Mouse (Mus musculus) splenic B cell, adult 2 months (primary cell): ENCODE results near the gene Tnfsf9.

Source experiments
- DNase-seq: peaks from one replicate; pipeline ENCODE4 v3.0.0-alpha.2; 2011; ENCODE audit warnings: low read depth, low spot score
- H3K27me3 ChIP-seq: 2 replicates; pipeline ENCODE4 v1.6.1; 2012; ENCODE audit warnings: mild to moderate bottlenecking, low read length, moderate library complexity, mixed read lengths; ENCODE audit not compliant: control insufficient read depth, poor library complexity, insufficient read depth, severe bottlenecking
- H3K36me3 ChIP-seq: 2 replicates; pipeline ENCODE4 v1.6.1; 2012; ENCODE audit warnings: mild to moderate bottlenecking, low read length, moderate library complexity, mixed read lengths; ENCODE audit not compliant: control insufficient read depth, poor library complexity, insufficient read depth, severe bottlenecking

Tnfsf9 gene

GRCm38 (mm10) chr17:57081234-57081842, 23.8 kb upstream of the Tnfsf9 start:
- H3K27me3 ChIP-seq = no peaks in the 10 kb centered on the region
- H3K36me3 ChIP-seq = no peaks in the 10 kb centered on the region
- DNase-seq = no peak

GRCm38 (mm10) chr17:57082481-57082880, 22.6 kb upstream of the Tnfsf9 start:
- Histone ChIP-seq H3K36me3 (no peaks in the 10 kb centered on the region), H3K27me3 (no peaks in the 10 kb centered on the region)
- DNase-seq = no peak

- H3K36me3 ChIP-seq = no peaks in the 10 kb centered on the region
- no peaks in the 10 kb centered on the region; the same call in 1 of the 2 replicates for H3K27me3 ChIP-seq
- DNase-seq = no peak
Measured at GRCm38 (mm10) chr17:57085970-57086757, 19.0 kb upstream of the Tnfsf9 start.

DNA sequence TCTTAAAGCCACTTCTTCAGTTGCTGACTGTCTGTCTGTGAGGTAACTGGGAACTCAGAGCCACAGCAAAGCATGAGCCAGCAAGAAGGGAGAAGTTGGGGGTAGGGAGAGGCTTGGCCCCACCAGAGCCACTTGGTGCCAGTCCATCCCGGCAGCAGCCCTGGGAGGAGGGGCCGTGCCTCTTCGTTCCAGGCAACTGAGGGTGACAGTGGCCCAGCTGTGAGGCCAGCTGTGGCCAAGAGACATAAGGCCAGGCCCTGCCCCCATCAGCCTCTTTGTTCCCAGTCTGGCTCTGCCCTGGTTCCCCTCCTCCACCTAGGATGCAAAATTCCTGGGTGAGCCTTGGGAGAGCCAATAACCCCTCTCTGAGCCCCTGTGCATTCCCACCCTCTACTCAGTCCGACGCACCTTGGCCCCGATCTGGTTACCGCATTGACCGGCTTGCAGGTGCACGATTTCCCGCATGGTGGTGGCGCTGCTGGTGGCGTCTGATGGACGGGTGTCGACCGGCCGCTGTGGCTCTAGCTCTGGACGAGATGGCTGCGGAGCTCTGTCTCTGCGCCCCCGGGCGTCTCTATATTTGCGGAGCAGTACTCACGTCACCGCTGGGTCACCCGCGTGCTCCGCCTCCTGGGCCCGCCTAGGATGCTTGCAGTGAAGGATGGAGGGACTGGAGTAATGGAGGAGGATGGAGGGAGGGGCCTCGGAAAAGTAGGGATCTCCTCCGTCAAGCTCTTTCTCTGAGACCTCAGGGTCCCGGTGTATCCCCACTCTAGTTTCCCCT, 17.9 kb upstream of the Tnfsf9 start, which contains the start of gene Tubb4a:
Gene Tubb4a (minus strand): TSS at position 734 of the 784 bp plus-strand sequence.
- H3K27me3 ChIP-seq = no peaks in the 10 kb centered on the region; the same call in 1 of the 2 replicates
- DNase-seq = no peak
- no peaks in the 10 kb centered on the region; the same call in 1 of the 2 replicates for H3K36me3 ChIP-seq

- Histone ChIP-seq H3K36me3 (no peaks in the 10 kb centered on the region; the same call in 1 of the 2 replicates), H3K27me3 (no peaks in the 10 kb centered on the region)
- no peak for DNase-seq
Measured at GRCm38 (mm10) chr17:57094222-57094621, 10.9 kb upstream of the Tnfsf9 start.

- DNase-seq = peak; percentile 50
- H3K36me3 ChIP-seq = no peaks in the 10 kb centered on the region; the same call in 1 of the 2 replicates
- no peaks in the 10 kb centered on the region for H3K27me3 ChIP-seq
Measured at GRCm38 (mm10) chr17:57095855-57096622, 9.1 kb upstream of the Tnfsf9 start.

DNA sequence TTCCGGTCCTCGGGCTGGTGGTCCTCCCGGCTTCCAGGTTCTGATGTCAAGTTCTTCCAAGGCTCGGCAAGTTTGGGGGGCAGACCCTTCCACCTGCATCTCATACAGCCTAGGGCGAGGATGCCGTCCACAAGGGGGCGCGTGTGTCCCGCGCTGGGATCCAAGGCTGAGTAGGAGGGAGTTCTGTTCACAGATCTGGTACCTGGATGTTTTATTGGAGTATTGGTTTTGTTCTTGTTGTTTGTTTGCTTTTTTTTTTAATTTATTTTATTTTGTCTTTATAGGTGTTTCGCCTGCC, 8.6 kb upstream of the Tnfsf9 start:
- DNase-seq = peak; percentile 86
- Histone ChIP-seq H3K27me3 (no peaks in the 10 kb centered on the region), H3K36me3 (no peaks in the 10 kb centered on the region; the same call in 1 of the 2 replicates)

DNA sequence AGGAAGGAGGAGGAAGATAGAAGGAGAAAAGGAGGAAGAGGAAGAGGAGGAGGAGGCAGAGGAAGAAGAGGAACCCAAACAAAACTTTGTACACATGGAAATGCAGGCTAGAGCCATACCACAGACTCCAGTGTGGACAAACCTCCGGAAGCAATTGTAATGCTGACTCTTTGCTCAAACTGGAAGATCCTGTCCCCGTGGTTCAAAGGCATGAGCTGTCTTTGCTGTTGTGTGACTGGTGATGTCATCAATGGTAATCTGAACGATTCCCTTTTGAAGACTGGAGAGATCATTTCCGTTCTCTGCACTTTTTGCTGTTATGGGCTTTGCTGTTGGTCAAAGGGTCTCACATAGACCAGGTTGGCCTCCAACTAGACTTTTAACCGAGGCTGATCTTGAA, 6.8 kb upstream of the Tnfsf9 start:
- no peaks in the 10 kb centered on the region for H3K36me3 ChIP-seq
- H3K27me3 ChIP-seq = no peaks in the 10 kb centered on the region
- DNase-seq = no peak

DNA sequence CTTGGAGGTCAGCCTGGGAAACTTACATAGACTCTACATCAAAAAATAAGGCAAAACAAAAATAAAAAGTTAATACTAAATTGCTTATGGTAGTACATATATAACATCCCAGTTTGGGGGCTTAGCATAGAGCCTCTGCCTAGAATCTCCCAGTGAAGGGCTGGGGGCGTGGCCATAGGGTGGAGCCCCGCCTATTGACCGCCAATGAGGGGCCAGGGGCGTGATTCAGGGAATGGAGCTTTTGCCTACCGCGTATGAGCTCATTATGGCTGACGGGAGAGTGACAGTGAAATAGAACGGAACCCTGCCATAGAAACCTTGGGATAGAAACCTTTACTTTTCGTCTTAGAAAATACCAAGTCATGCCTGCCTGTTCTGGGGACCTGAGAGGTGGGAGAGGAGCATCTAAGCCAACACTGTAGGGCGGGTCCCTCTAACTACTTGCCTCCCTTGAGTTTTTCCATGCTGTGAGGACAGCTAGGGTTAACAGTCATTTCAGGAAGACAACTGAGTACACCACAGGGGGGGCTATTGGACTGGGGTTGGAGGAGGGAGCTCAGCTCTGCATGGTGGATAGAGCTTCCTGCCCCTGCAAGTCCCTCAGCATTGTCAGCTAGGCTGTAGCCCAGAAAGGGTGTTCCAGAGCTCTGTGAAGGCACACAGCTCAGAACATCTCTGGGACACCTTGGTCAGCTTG, 5.3 kb upstream of the Tnfsf9 start:
- Histone ChIP-seq H3K36me3 (no peaks in the 10 kb centered on the region), H3K27me3 (no peaks in the 10 kb centered on the region)
- DNase-seq = no peak

- Histone ChIP-seq H3K27me3 (no peaks in the 10 kb centered on the region), H3K36me3 (no peaks in the 10 kb centered on the region)
- DNase-seq = no peak
Measured at GRCm38 (mm10) chr17:57102276-57102675, 2.8 kb upstream of the Tnfsf9 start.

- no peaks in the 10 kb centered on the region for H3K36me3 ChIP-seq
- DNase-seq = no peak
- H3K27me3 ChIP-seq = no peaks in the 10 kb centered on the region
Measured at GRCm38 (mm10) chr17:57104496-57104895, 629 bp upstream of the Tnfsf9 start.

GRCm38 (mm10) chr17:57106035-57106368, 877 bp downstream of the Tnfsf9 start:
- Histone ChIP-seq H3K27me3 (no peaks in the 10 kb centered on the region), H3K36me3 (no peaks in the 10 kb centered on the region)
- no peak for DNase-seq

GRCm38 (mm10) chr17:57107064-57107463, 1.9 kb downstream of the Tnfsf9 start:
- Histone ChIP-seq H3K27me3 (no peaks in the 10 kb centered on the region), H3K36me3 (no peaks in the 10 kb centered on the region)
- no peak for DNase-seq

- Histone ChIP-seq H3K27me3 (no peaks in the 10 kb centered on the region), H3K36me3 (no peaks in the 10 kb centered on the region)
- DNase-seq = no peak
Measured at GRCm38 (mm10) chr17:57108040-57108665, 3.0 kb downstream of the Tnfsf9 start.
